In genomic region chr9:29682224-29682623, GRCm38 (mm10) we compare ENCODE assay signal across 19 mouse cellular contexts.
A peak's percentile ranks its signal among the peaks of the same experiment; 100 is the strongest.
DNase-seq lines count a peak whose midpoint lies in the region; ATAC-seq and TF ChIP-seq lines count a peak whose summit lies in the region.
"Had no signal": no experiment of that assay in that cellular context is flagged by ENCODE, and none has a peak within 500 bp of the region (broad histone marks: within the 10 kb centered on the region; RNA-seq: fewer than 3 reads in every experiment).

No protein-coding gene starts in this region.

- H3K4me2 ChIP-seq in kidney, postnatal 0 days (ENCODE audit: low read length) = no peak overlapping the region
- H3K4me2 ChIP-seq in limb, embryonic 13.5 days (replicated peaks) = no peak overlapping the region
- H3K4me2 ChIP-seq: embryonic facial prominence, embryonic 12.5 days; forebrain, embryonic 15.5 days; heart, embryonic 13.5 days; hindbrain, embryonic 13.5 days had no signal

- H3K4me1 ChIP-seq in kidney, postnatal 0 days (replicated peaks; ENCODE audit: insufficient read depth, low read length) = no peaks in the 10 kb centered on the region
- H3K4me1 ChIP-seq in limb, embryonic 13.5 days = peaks cover 22% of the 10 kb centered on the region
- peaks cover 15% of the 10 kb centered on the region for H3K4me1 ChIP-seq in limb, embryonic 10.5 days
- H3K4me1 ChIP-seq: embryonic facial prominence, embryonic 12.5 days had no signal

- no peak overlapping the region for H3K4me3 ChIP-seq in kidney, postnatal 0 days (replicated peaks; ENCODE audit: low read depth, low read length)
- H3K4me3 ChIP-seq in limb, embryonic 13.5 days = no peak overlapping the region
- no peak overlapping the region for H3K4me3 ChIP-seq in limb, embryonic 10.5 days
- H3K4me3 ChIP-seq: embryonic facial prominence, embryonic 12.5 days; forebrain, embryonic 15.5 days; heart, embryonic 13.5 days; hindbrain, embryonic 13.5 days had no signal

- no peak for ATAC-seq in kidney, postnatal 0 days (replicated peaks; ENCODE audit: low FRiP score, low read depth)
- ATAC-seq in limb, embryonic 13.5 days (ENCODE audit: low FRiP score, low read depth) = peak; percentile 40; the same call in 1 of the 2 replicates
- ATAC-seq: CD4-positive, CD25-positive, alpha-beta regulatory T cell, adult 4 months; forebrain, embryonic 15.5 days had no signal

- no peaks in the 10 kb centered on the region for H3K27me3 ChIP-seq in kidney, postnatal 0 days (ENCODE audit: insufficient read depth, low read length)
- H3K27me3 ChIP-seq in limb, embryonic 13.5 days = 0 out of 2 replicates have a peak, but pooled peaks cover 4% of the 10 kb centered on the region
- H3K27me3 ChIP-seq in limb, embryonic 10.5 days (ENCODE audit: low read depth, poor library complexity, severe bottlenecking) = no peaks in the 10 kb centered on the region
- H3K27me3 ChIP-seq: embryonic facial prominence, embryonic 12.5 days; forebrain, embryonic 15.5 days; heart, embryonic 13.5 days; hindbrain, embryonic 13.5 days had no signal

- no peak for TF ChIP-seq CTCF in kidney, postnatal 0 days (IDR thresholded peaks at IDR 0.05; ENCODE audit: low read depth)

- H3K36me3 ChIP-seq in kidney, postnatal 0 days (ENCODE audit: insufficient read depth, low read length) = no peaks in the 10 kb centered on the region
- no peaks in the 10 kb centered on the region for H3K36me3 ChIP-seq in limb, embryonic 13.5 days
- no peaks in the 10 kb centered on the region for H3K36me3 ChIP-seq in limb, embryonic 10.5 days
- H3K36me3 ChIP-seq: embryonic facial prominence, embryonic 12.5 days; forebrain, embryonic 15.5 days; G1E; heart, embryonic 13.5 days; hindbrain, embryonic 13.5 days had no signal

- H3K9ac ChIP-seq in kidney, postnatal 0 days (ENCODE audit: low read depth, low read length) = no peak overlapping the region
- no peak overlapping the region for H3K9ac ChIP-seq in limb, embryonic 13.5 days
- H3K9ac ChIP-seq: embryonic facial prominence, embryonic 12.5 days; forebrain, embryonic 15.5 days; heart, embryonic 13.5 days; hindbrain, embryonic 13.5 days had no signal

- WGBS in kidney, postnatal 0 days = 60% methylated on average over 6 of the region's 6 CpGs
- WGBS in limb, embryonic 13.5 days = 60% methylated on average over 6 of the region's 6 CpGs
- WGBS in limb, embryonic 10.5 days = 88% methylated on average over 6 of the region's 6 CpGs

- H3K27ac ChIP-seq in kidney, postnatal 0 days = no peak overlapping the region
- no peak overlapping the region for H3K27ac ChIP-seq in limb, embryonic 13.5 days
- H3K27ac ChIP-seq in limb, embryonic 10.5 days = no peak overlapping the region
- H3K27ac ChIP-seq: embryonic facial prominence, embryonic 12.5 days; forebrain, embryonic 15.5 days; heart, embryonic 13.5 days; hindbrain, embryonic 13.5 days had no signal

- H3K9me3 ChIP-seq in kidney, postnatal 0 days (replicated peaks; ENCODE audit: low read length) = no peaks in the 10 kb centered on the region
- no peaks in the 10 kb centered on the region for H3K9me3 ChIP-seq in limb, embryonic 13.5 days
- H3K9me3 ChIP-seq in limb, embryonic 10.5 days (replicated peaks) = no peaks in the 10 kb centered on the region
- H3K9me3 ChIP-seq: embryonic facial prominence, embryonic 12.5 days; forebrain, embryonic 15.5 days; heart, embryonic 13.5 days; hindbrain, embryonic 13.5 days had no signal

- peak; percentile 20 for DNase-seq in adrenal gland, postnatal 10 days
- DNase-seq in adrenal gland, postnatal 25 days = no peak
- DNase-seq in heart, postnatal 14 days = peak; percentile 11 to 24
- DNase-seq in heart, adult 9 months (ENCODE audit: low spot score in 2 of 2) = no peak
- DNase-seq in kidney, postnatal 0 days (ENCODE audit: low spot score) = peak; percentile 43
- no peak for DNase-seq in kidney, adult 18-20 months
- DNase-seq in limb, embryonic 10.5 days (ENCODE audit: low spot score) = no peak
- DNase-seq: adrenal gland, adult 8-10 months; B cell, adult 2 months; cerebellum, adult 11-12 months; cerebellum, adult 9-10 months; cerebellum, postnatal 25 days had no signal

- intact Hi-C loops in heart, postnatal 14 days (cut with DNase I) = no loop called here

Comparison
In these comparisons a context has a peak if more than half of its experiments do, and no peak if none do; other contexts are left out.
1. DNase-seq: peak in adrenal gland, postnatal 10 days (single experiment), heart, postnatal 14 days (2 of 2) and kidney, postnatal 0 days (single experiment); none in adrenal gland, postnatal 25 days (single experiment), heart, adult 9 months (0 of 2), kidney, adult 18-20 months (single experiment) and limb, embryonic 10.5 days (single experiment).